Mouse (Mus musculus) heart, adult 18-20 months (tissue): ENCODE results near the gene Prdm11. TPM values are rescaled to one million over a fixed set of nuclear protein-coding genes. Genes with fewer than 3 reads are reported as not detected.

Experiments
- DNase-seq, 2 experiments: peaks; one replicate each; pipeline ENCODE4 v3.0.0; 2021 to 2022; ENCODE audit warnings: mixed read lengths in 1 of 2
- long read RNA-seq, 2 experiments: library from polyadenylated mRNA; stranded (forward); transcript quantifications; one replicate each; pipeline ENCODE4 v2.0.0; 2021
- total RNA-seq, 2 experiments: library from RNA; stranded (reverse); gene quantifications; 2 replicates each; pipeline ENCODE4 v1.2.3; 2021

Prdm11 gene
- 1 to 10 TPM; 8.4 to 9.5 TPM for total RNA-seq
- long read RNA-seq, experiment 1, result 0 reads
- long read RNA-seq, experiment 2, partial matches to known transcripts, result 0 of 2 reads
- long read RNA-seq, experiment 2, other reads (novel, unspliced or antisense), result 2 of 2 reads

GRCm38 (mm10) chr2:93045818-93046508 is at the start of gene Prdm11:
Gene Prdm11, minus strand, starts transcription at chr2:93046167.
- peak in 1 of 2 experiments; percentile 74 for DNase-seq

- no peak for DNase-seq
Measured at GRCm38 (mm10) chr2:93092347-93092746, 46.4 kb upstream of the Prdm11 start.

- no peak for DNase-seq
Measured at GRCm38 (mm10) chr2:93091679-93092078, 45.7 kb upstream of the Prdm11 start.

GRCm38 (mm10) chr2:93089379-93090089 is 43.6 kb upstream of the Prdm11 start:
- DNase-seq, result no peak

- no peak for DNase-seq
Measured at GRCm38 (mm10) chr2:93088006-93088405, 42.0 kb upstream of the Prdm11 start.

- no peak for DNase-seq
Measured at GRCm38 (mm10) chr2:93085291-93086027, 39.5 kb upstream of the Prdm11 start.

GRCm38 (mm10) chr2:93084481-93084880 is 38.5 kb upstream of the Prdm11 start:
- no peak for DNase-seq

- DNase-seq, result no peak
Measured at GRCm38 (mm10) chr2:93083317-93083716, 37.4 kb upstream of the Prdm11 start.

- no peak for DNase-seq
Measured at GRCm38 (mm10) chr2:93082846-93083245, 36.9 kb upstream of the Prdm11 start.

GRCm38 (mm10) chr2:93080871-93081608 is 35.1 kb upstream of the Prdm11 start:
- peak in 1 of 2 experiments; percentile 22 for DNase-seq

GRCm38 (mm10) chr2:93079394-93079793 is 33.4 kb upstream of the Prdm11 start:
- DNase-seq, result no peak

- no peak for DNase-seq
Measured at GRCm38 (mm10) chr2:93076578-93076955, 30.6 kb upstream of the Prdm11 start.

- DNase-seq, result peak; percentile 52 to 69
Measured at GRCm38 (mm10) chr2:93075738-93076577, 30.0 kb upstream of the Prdm11 start.

- peak; percentile 48 to 82 for DNase-seq
Measured at GRCm38 (mm10) chr2:93071656-93072055, 25.7 kb upstream of the Prdm11 start.

GRCm38 (mm10) chr2:93068942-93069341 is 23.0 kb upstream of the Prdm11 start:
- peak; percentile 25 to 56 for DNase-seq

- peak in 1 of 2 experiments; percentile 79 for DNase-seq
Measured at GRCm38 (mm10) chr2:93063347-93063746, 17.4 kb upstream of the Prdm11 start.

GRCm38 (mm10) chr2:93051873-93052272 is 5.9 kb upstream of the Prdm11 start:
- no peak for DNase-seq

- peak in 1 of 2 experiments; percentile 61 for DNase-seq
Measured at GRCm38 (mm10) chr2:93048601-93049323, 2.8 kb upstream of the Prdm11 start.

GRCm38 (mm10) chr2:93047491-93048050 is 1.6 kb upstream of the Prdm11 start:
- DNase-seq, result no peak

- DNase-seq, result no peak
Measured at GRCm38 (mm10) chr2:93047036-93047435, 1.1 kb upstream of the Prdm11 start.
